Mouse (Mus musculus): ENCODE data around the gene Ndufaf7. TPM values are rescaled to one million over a fixed set of nuclear protein-coding genes. Genes with fewer than 3 reads are reported as not detected.

The Ndufaf7 gene
- total RNA-seq (2021): 10 to 100 TPM; 64.3 to 71.6 TPM

GRCm38 (mm10) chr17:78936466-78937228 lies at the start of gene Ndufaf7, which contains the start of gene Cebpz:
Ndufaf7 (plus strand) TSS chr17:78937136.
Cebpz (minus strand) TSS chr17:78937066.
- intact Hi-C loops (cut with DNase I): loop anchor here (5.0 kb wide), 1 partner anchor 104 kb away; no protein-coding TSS in a partner anchor
- DNase-seq (ENCODE audit: extremely low spot score in 1 of 2, low spot score in 2 of 2): peak; percentile 96 to 99

DNA sequence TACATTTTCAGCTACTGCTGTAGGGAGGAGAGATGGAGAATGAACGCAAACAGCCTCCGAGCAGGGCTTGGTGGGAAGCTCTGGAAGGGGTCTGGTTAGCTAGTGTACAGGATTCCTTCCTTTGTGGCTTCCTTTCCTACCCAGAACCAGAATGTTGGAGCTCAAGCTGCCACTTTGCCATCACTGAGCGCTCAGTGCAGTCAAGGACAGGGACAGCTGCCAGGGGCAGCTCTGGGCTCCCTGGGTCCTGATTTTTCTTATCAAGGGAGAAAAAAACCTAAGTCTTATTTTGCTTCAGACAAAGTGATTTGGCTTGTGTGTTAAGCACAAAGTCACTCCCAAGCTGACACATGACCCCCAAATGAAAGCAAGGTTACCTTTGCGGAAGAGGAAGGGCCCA lies 48.4 kb upstream of the Ndufaf7 start:
- no peak for DNase-seq (ENCODE audit: extremely low spot score in 1 of 2, low spot score in 2 of 2)
- intact Hi-C loops (cut with DNase I): no loop called here

GRCm38 (mm10) chr17:78889184-78889583 lies 47.8 kb upstream of the Ndufaf7 start:
- DNase-seq (ENCODE audit: extremely low spot score in 1 of 2, low spot score in 2 of 2): no peak
- intact Hi-C loops (cut with DNase I): no loop called here

- intact Hi-C loops (cut with DNase I): no loop called here
- DNase-seq (ENCODE audit: extremely low spot score in 1 of 2, low spot score in 2 of 2): no peak
Measured at GRCm38 (mm10) chr17:78891020-78891419, 45.9 kb upstream of the Ndufaf7 start.

DNA sequence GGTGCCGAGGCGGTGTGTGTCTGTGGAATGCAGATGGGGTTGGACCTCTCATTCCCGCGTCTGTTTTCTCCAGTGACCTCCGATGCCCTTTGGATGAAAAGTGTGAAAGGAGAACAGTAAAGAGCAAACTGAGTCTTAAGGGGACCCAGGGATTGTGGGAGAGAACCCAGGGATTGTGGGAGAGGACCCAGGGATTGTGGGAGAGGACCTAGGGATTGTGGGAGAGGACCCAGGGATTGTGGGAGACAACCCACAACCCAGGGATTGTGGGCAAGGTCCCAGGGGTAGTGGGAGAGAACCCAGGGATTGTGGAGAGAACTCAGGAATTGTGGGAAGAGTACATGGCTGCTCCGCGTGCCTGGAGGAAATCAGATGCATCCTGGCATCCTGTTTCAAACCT lies 41.9 kb upstream of the Ndufaf7 start:
- no peak for DNase-seq (ENCODE audit: extremely low spot score in 1 of 2, low spot score in 2 of 2)
- intact Hi-C loops (cut with DNase I): no loop called here

DNA sequence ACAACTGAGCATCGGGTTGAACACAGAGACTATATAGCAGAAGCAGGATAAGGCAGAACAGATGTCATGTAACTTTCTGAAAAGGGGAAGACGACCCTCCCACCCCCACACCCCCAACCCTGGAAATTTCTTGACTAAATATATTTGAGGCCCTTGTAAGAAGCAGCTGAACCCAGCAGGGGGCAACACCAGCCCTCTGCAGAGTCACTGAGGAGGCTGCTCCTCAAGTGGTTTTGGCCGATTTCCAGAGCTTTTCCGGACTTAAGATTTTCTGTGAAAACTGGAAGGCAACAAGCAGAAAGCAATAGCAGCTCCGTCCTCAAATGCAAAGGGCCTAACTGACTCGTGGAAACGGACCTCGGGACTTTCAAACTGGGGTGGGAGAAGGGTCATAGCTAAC lies 41.5 kb upstream of the Ndufaf7 start:
- peak; percentile 47 to 83 for DNase-seq (ENCODE audit: extremely low spot score in 1 of 2, low spot score in 2 of 2)
- intact Hi-C loops (cut with DNase I): no loop called here

DNA sequence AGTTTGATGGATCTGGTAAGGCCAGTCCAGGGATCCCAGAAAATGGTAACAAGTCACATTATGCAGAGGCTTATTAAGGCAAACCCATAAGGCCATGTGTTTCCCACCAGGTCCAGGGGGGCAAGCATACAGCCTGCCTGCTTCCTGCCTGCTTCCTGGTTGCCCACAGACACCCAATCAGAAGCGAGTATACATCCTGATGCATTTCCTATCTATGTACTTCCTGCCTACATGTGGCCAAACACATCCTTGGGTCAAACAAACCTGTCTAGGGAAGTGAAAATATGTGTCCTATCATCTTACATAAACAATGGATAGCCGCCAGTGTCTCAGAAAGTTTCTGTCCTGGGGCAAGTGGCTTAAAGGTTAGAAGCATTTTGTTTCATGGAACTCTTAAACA lies 33.8 kb upstream of the Ndufaf7 start:
- intact Hi-C loops (cut with DNase I): no loop called here
- DNase-seq (ENCODE audit: extremely low spot score in 1 of 2, low spot score in 2 of 2): peak in 1 of 2 experiments; percentile 24

GRCm38 (mm10) chr17:78906892-78907291 lies 30.0 kb upstream of the Ndufaf7 start, which contains the start of gene Sult6b1:
Sult6b1 (minus strand) TSS chr17:78906992.
- intact Hi-C loops (cut with DNase I): no loop called here
- no peak for DNase-seq (ENCODE audit: extremely low spot score in 1 of 2, low spot score in 2 of 2)

DNA sequence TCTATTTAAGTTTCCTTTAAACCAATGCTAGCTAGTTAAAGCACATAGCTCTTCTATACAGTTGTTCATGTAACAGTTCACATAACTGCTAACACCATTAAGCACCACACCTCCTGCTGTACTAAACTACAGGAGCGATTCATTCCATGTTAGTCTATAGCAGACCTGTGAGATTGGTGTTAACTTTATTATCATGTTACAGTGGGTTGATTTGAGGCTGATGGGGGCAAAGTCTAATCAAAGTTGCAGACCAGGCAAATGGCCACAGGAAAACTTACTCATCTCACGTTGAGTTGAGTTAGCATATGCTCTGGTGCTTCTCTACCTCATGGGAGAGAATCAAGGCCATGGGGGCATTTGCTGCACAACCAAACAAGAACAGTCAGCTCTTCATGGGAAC lies 27.6 kb upstream of the Ndufaf7 start:
- intact Hi-C loops (cut with DNase I): no loop called here
- DNase-seq (ENCODE audit: extremely low spot score in 1 of 2, low spot score in 2 of 2): no peak

DNA sequence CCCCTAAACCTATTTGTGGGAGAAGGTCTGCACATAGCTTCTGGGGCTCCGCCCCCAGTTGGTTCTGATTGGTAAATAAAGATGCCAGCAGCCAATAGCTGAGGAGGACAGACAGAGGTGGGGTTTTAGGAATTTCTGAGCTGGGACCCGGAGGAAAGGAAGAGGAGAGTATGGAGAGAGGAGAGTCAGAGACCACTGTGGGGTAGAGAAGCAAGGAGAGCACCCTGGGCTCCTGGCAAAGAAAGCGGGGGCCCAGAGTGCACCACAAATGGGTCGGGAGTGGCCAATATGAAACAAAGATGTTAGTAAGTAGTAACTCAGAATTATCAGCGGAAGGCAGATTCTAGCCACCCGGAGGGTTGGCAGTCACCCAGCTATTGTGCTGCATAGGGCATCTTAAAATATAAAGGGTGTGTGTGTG lies 24.1 kb upstream of the Ndufaf7 start:
- intact Hi-C loops (cut with DNase I): no loop called here
- DNase-seq (ENCODE audit: extremely low spot score in 1 of 2, low spot score in 2 of 2): peak; percentile 36 to 38

DNA sequence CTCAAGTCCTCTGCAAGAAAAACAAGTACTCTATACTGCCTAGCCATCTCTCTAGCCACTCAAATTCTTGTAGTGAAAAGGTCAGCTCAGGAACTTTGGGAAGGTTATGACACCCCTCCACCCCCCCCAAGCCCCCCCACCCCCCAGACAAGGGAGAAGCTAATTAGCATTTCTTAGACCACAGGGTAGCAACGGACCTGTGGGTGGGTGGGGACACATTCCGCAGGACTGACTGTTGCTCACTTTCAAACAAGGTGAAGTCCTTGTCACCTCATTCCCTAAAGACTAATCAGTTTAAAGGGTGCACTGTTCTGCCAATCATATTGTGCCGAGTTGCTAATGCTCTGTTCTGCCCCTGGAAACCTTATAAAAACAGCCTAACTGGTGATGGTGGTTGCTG lies 23.0 kb upstream of the Ndufaf7 start:
- no peak for DNase-seq (ENCODE audit: extremely low spot score in 1 of 2, low spot score in 2 of 2)
- intact Hi-C loops (cut with DNase I): no loop called here

GRCm38 (mm10) chr17:78915772-78916171 lies 21.2 kb upstream of the Ndufaf7 start:
- no peak for DNase-seq (ENCODE audit: extremely low spot score in 1 of 2, low spot score in 2 of 2)
- intact Hi-C loops (cut with DNase I): loop anchor here (5.0 kb wide), 1 partner anchor 78 kb away; the partner anchor contains the start of genes Gpatch11 and Heatr5b

DNA sequence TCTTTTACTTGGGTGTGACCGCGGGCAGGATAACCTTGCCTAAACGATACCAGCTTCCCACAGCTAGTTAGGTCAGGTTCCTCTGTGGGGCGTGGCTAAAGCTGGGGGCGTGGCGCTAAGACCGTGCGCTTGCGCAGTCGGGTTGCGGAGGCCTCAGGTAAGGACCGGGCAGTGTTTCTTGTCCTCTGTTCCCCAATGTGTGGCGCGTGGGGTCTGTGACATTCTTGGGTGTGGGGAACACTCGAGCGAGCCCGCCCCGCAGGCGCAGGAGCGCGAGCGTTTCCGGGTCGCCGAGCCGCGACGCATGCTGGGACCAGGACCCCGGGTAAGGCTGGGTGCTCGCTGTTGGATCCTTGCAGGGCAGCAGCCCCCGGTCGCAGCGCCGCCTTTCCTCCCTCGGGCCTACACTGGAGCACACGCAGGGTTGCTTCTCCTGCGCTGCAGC lies 20.5 kb upstream of the Ndufaf7 start, which contains the start of gene Cebpzos:
Gene Cebpzos, plus strand, starts transcription at position 132 of the 445 bp plus-strand sequence.
- DNase-seq (ENCODE audit: extremely low spot score in 1 of 2, low spot score in 2 of 2): peak; percentile 85 to 89
- intact Hi-C loops (cut with DNase I): loop anchor here (5.0 kb wide), 1 partner anchor 79 kb away; the partner anchor contains the start of genes Gpatch11 and Heatr5b

GRCm38 (mm10) chr17:78916899-78917298 lies 20.0 kb upstream of the Ndufaf7 start:
- intact Hi-C loops (cut with DNase I): loop anchor here (5.0 kb wide), 1 partner anchor 80 kb away; the partner anchor contains the start of genes Gpatch11 and Heatr5b

GRCm38 (mm10) chr17:78917696-78918095 lies 19.2 kb upstream of the Ndufaf7 start:
- intact Hi-C loops (cut with DNase I): loop anchor here (5.0 kb wide), 1 partner anchor 80 kb away; the partner anchor contains the start of genes Gpatch11 and Heatr5b
- peak in 1 of 2 experiments; percentile 28 for DNase-seq (ENCODE audit: extremely low spot score in 1 of 2, low spot score in 2 of 2)

More at GRCm38 (mm10) chr17:78916899-78917298, 20.0 kb upstream of the Ndufaf7 start:
- no peak for DNase-seq (ENCODE audit: extremely low spot score in 1 of 2, low spot score in 2 of 2)

- DNase-seq (ENCODE audit: extremely low spot score in 1 of 2, low spot score in 2 of 2): no peak
- intact Hi-C loops (cut with DNase I): loop anchor here (5.0 kb wide), 1 partner anchor 104 kb away; no protein-coding TSS in a partner anchor
Measured at GRCm38 (mm10) chr17:78935857-78936256, 1.1 kb upstream of the Ndufaf7 start.

DNA sequence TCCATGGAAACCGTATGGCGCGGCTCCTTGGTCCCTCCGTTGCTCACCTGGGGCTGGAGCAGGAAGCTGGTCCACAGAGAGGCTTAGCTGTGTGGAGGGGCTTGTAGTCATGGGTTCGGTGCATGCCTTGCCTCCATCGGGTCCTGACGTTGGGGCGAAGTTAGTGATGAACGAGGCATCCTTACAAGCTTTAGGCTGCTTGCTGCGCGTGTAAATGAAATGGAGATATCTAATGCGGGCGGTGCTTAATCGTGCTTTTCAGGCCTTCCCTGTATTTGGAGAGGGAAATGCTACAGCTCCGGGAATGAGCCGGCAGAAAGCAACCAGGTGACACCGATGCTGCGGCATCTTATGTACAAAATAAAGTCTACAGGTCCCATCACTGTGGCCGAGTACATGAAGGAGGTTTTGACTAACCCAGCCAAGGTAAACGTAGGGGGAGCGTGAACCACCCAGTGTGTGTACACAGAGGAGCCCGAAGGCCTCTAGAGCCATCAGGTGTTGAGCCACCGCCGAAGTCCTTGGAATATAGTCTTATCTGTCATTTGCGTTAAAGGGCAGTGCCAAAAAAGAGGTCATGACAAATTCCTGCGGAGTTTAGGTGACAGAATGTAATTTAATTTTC lies 405 bp downstream of the Ndufaf7 start:
- DNase-seq (ENCODE audit: extremely low spot score in 1 of 2, low spot score in 2 of 2): no peak
- intact Hi-C loops (cut with DNase I): loop anchor here (5.0 kb wide), 1 partner anchor 105 kb away; no protein-coding TSS in a partner anchor

- no peak for DNase-seq (ENCODE audit: extremely low spot score in 1 of 2, low spot score in 2 of 2)
- intact Hi-C loops (cut with DNase I): loop anchor here (5.0 kb wide), 1 partner anchor 107 kb away; no protein-coding TSS in a partner anchor
Measured at GRCm38 (mm10) chr17:78938927-78939326, 2.0 kb downstream of the Ndufaf7 start.

DNA sequence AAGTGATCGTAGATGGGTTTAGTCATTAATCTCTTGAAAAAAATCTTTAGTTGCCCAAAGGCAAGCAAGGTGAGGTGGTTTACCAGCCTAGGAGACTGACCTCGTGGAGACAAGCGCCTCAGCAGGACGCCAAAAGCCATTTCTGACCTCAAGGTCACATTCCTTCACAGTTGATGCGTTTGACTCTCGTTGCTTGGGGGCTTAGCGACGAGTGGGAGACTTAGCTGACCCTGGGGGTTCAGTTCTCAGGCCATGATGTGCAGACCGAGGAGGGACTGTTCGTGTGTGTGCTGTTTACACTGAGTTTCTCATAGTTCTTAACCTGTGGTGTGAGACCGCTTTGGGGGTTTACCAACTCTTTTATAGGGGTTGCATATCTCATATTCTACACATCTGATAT lies 5.6 kb downstream of the Ndufaf7 start:
- intact Hi-C loops (cut with DNase I): no loop called here
- DNase-seq (ENCODE audit: extremely low spot score in 1 of 2, low spot score in 2 of 2): no peak

All from left cerebral cortex, postnatal 10 days (tissue).